Mouse (Mus musculus) heart, adult 10 weeks (tissue): ENCODE results near the gene Olfr789. TPM values are rescaled to one million over a fixed set of nuclear protein-coding genes. Genes with fewer than 3 reads are reported as not detected.

ENCODE experiments used
- polyA plus RNA-seq: library from polyadenylated mRNA; stranded (reverse); fragments of 350-450 nt; fragmentation: Illumina TruSeq; extraction: RNeasy Lipid Tissue Mini Kit (QIAGEN cat#74804); gene quantifications from one replicate; pipeline ENCODE4 v1.2.3, GENCODE M21; 2014; ENCODE audit warnings: low read depth, low replicate concordance

Olfr789 gene
- polyA plus RNA-seq, result not detected

GRCm38 (mm10) chr10:129484452-129484851, at the start of gene Olfr789:
Gene Olfr789, plus strand, starts transcription at chr10:129484752.

DNA sequence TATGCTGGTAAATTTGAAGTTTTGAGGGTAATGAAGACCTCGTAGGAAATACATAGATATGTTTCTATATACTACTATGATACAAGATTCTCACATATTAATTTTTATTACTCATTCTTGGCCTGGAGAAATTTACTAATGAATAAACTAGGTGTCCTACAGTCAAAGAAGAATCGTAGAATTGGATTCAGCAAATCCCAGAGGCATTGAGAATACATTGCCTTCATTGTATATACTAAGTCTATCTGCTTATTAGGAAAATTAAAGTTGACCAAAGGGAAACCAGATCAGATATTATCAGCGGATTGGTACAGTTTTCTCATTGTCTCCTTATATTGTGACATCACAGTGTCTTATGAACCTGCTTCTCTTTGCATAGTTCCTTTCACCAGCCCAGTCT, 23.0 kb upstream of the Olfr789 start, which contains the start of gene Olfr787:
Olfr787 (plus strand) TSS at position 301 of the 400 bp plus-strand sequence.

GRCm38 (mm10) chr10:129470698-129471097, 13.9 kb upstream of the Olfr789 start, which contains the start of gene Olfr788:
Gene Olfr788, plus strand, starts transcription at chr10:129470998.

DNA sequence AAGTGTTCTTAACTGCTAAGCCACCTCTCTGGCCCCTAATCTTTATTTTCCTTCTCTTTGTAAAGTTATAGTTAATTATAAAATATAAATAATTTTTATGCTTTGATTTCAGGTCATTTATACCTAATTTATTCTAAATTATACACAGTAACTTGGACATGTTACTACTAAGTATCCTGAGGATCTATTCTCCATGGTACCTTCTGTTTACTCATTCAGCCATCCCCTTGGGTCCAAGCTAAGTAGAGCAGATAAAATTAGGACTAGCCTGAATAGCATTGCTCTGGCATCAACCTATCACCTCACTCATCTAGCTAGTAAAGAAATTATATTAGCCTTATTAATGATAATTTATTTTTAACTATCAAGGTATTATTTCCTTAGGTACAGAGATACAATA, 13.6 kb downstream of the Olfr789 start, which contains the start of gene Olfr790:
Olfr790 (plus strand) TSS at position 301 of the 400 bp plus-strand sequence.

DNA sequence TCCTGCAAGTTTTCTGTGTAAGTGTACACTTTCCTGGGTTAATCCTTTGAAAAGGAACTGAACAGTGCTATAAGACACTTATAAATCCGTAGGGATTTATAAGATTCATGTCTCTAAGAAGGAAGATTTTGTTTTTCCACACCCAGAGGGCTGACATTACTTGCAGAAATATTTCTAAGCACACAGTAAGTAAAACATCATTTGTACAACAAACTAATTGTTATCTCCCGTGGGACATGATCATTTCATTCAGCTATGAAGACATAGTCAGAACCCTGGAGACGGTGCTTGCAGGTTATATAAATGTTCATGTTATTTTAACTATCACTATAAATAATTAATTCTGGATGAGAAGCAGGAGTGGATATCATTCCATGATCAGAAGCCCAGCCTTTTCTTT, 36.9 kb downstream of the Olfr789 start, which contains the start of gene Olfr791:
Olfr791 (plus strand) TSS at position 301 of the 400 bp plus-strand sequence.

DNA sequence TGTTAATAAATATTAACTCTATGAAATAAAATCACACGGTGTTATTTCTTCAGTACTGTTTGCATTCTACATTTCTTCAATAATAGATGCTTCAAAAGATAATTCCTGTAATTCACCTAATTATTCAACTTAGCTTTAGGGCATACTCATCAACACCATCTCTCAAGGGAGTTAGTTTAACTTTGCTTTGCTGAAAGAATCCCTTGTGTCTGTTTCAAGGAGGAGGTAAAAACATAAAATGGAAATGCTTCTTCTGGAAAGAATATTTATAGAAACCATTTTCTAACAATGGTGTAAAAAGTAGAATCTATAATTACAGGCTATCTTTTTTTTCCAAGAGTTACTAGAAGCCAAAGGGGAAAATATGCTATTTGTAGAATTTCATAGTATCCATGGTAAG, 54.3 kb downstream of the Olfr789 start, which contains the start of gene Olfr792:
Olfr792 (plus strand) TSS at position 301 of the 400 bp plus-strand sequence.

Other genes starting within 250 kb of the Olfr789 start
- not detected for gene Olfr774, start 248.5 kb upstream of the Olfr789 start, polyA plus RNA-seq
- not detected for gene Olfr775, start 236.3 kb upstream of the Olfr789 start, polyA plus RNA-seq
- not detected for gene Olfr776, start 225.6 kb upstream of the Olfr789 start, polyA plus RNA-seq
- not detected for gene Olfr777, start 213.3 kb upstream of the Olfr789 start, polyA plus RNA-seq
- gene Olfr780, start 166.6 kb upstream of the Olfr789 start, polyA plus RNA-seq, result not detected
- gene Olfr781, start 155.9 kb upstream of the Olfr789 start, polyA plus RNA-seq, result not detected
- not detected for gene Olfr782, start 135.9 kb upstream of the Olfr789 start, polyA plus RNA-seq
- not detected for gene Olfr784, start 100.7 kb upstream of the Olfr789 start, polyA plus RNA-seq
- not detected for gene Olfr785, start 79.3 kb upstream of the Olfr789 start, polyA plus RNA-seq
- gene Olfr786, start 57.4 kb upstream of the Olfr789 start, polyA plus RNA-seq, result not detected
- not detected for gene Olfr787, start 22.9 kb upstream of the Olfr789 start, polyA plus RNA-seq
- not detected for gene Olfr788, start 13.8 kb upstream of the Olfr789 start, polyA plus RNA-seq
- not detected for gene Olfr790, start 13.7 kb downstream of the Olfr789 start, polyA plus RNA-seq
- not detected for gene Olfr791, start 37.0 kb downstream of the Olfr789 start, polyA plus RNA-seq
- gene Olfr792, start 54.4 kb downstream of the Olfr789 start, polyA plus RNA-seq, result not detected
- not detected for gene Olfr794, start 82.9 kb downstream of the Olfr789 start, polyA plus RNA-seq
- not detected for gene Olfr796, start 127.8 kb downstream of the Olfr789 start, polyA plus RNA-seq
- not detected for gene Olfr798, start 143.2 kb downstream of the Olfr789 start, polyA plus RNA-seq
- not detected for gene Olfr799, start 152.7 kb downstream of the Olfr789 start, polyA plus RNA-seq
- gene Olfr800, start 172.9 kb downstream of the Olfr789 start, polyA plus RNA-seq, result not detected
- gene Olfr801, start 189.1 kb downstream of the Olfr789 start, polyA plus RNA-seq, result not detected
- not detected for gene Olfr802, start 203.4 kb downstream of the Olfr789 start, polyA plus RNA-seq
- not detected for gene Olfr803, start 209.5 kb downstream of the Olfr789 start, polyA plus RNA-seq
- gene Olfr804, start 218.5 kb downstream of the Olfr789 start, polyA plus RNA-seq, result not detected
- gene Olfr805, start 244.6 kb downstream of the Olfr789 start, polyA plus RNA-seq, result not detected